Mouse (Mus musculus) forebrain, postnatal 0 days (tissue): Measurements from ENCODE around the gene Rlf. TPM values are rescaled to one million over a fixed set of nuclear protein-coding genes. Genes with fewer than 3 reads are reported as not detected.
"Not testable (repeated sequence)": the region's sequence is repeated elsewhere in the genome, so short reads cannot be mapped to it uniquely, and the experiment has no call there.

ENCODE experiments used
- ATAC-seq: fragments of 200-750 bp; cut with Nextera tagmentation; 2 replicates; pipeline ENCODE4 v1.8.0; 2017; ENCODE audit warnings: mild to moderate bottlenecking, moderate library complexity
- DNase-seq: peaks from one replicate; pipeline ENCODE4 v3.0.0-alpha.2; 2015
- H3K27ac ChIP-seq: fragments of 300-500 bp; sonication (generic); 2 replicates; pipeline ENCODE4 v1.5.1; 2014; ENCODE audit warnings: low read depth, mild to moderate bottlenecking, antibody characterized with exemption, low read length, moderate library complexity, mixed read lengths
- H3K27me3 ChIP-seq: fragments of 300-500 bp; sonication (generic); 2 replicates; pipeline ENCODE4 v1.6.1; 2014; ENCODE audit warnings: mild to moderate bottlenecking, low read length, mixed read lengths; ENCODE audit not compliant: insufficient read depth
- H3K36me3 ChIP-seq: fragments of 300-500 bp; sonication (generic); 2 replicates; pipeline ENCODE4 v1.6.1; 2014; ENCODE audit warnings: mild to moderate bottlenecking, moderate library complexity; ENCODE audit not compliant: insufficient read depth
- H3K4me1 ChIP-seq: fragments of 300-500 bp; sonication (generic); 2 replicates; pipeline ENCODE4 v1.6.1; 2014; ENCODE audit warnings: antibody characterized with exemption; ENCODE audit not compliant: insufficient read depth
- H3K4me2 ChIP-seq: fragments of 300-500 bp; sonication (generic); 2 replicates; pipeline ENCODE4 v1.6.1; 2014; ENCODE audit warnings: low read depth, mild to moderate bottlenecking, moderate library complexity
- H3K4me3 ChIP-seq: fragments of 300-500 bp; sonication (generic); 2 replicates; pipeline ENCODE4 v1.5.1; 2014; ENCODE audit warnings: low read depth, low read length, mixed read lengths
- H3K9ac ChIP-seq: fragments of 300-500 bp; sonication (generic); 2 replicates; pipeline ENCODE4 v1.6.1; 2014; ENCODE audit warnings: mild to moderate bottlenecking
- H3K9me3 ChIP-seq: fragments of 300-500 bp; sonication (generic); 2 replicates; pipeline ENCODE4 v1.6.1; 2016; ENCODE audit warnings: low read length
- CTCF ChIP-seq: sonication (generic); IDR thresholded peaks from 2 replicates; pipeline ENCODE4 v1.5.1; 2016; ENCODE audit warnings: antibody characterized with exemption, control low read depth, low read depth
- WGBS: fragments of 180-500 bp; shearing (Covaris S2); extraction: QIAGEN DNeasy Blood & Tissue Kit; methylation state at CpG from one replicate; pipeline ENCODE4 v1.1.7; 2014; 5-methylcytosine and 5-hydroxymethylcytosine counted together
- polyA plus RNA-seq: library from polyadenylated mRNA; unstranded; fragments of >200 nt; fragmentation: Nextera tagmentation; extraction: Ambion mirVana; gene quantifications from 2 replicates; pipeline ENCODE4 v1.2.1, GENCODE M21; 2015
- total RNA-seq: library from RNA; depleted of rRNA; stranded (reverse); fragments of >200 nt; gene quantifications from 2 replicates; pipeline ENCODE4 v1.2.3, GENCODE M21; 2014

The Rlf gene
- total and polyA plus RNA-seq, 2 experiments from 2014 or later = 17.4 to 42.9 TPM

DNA sequence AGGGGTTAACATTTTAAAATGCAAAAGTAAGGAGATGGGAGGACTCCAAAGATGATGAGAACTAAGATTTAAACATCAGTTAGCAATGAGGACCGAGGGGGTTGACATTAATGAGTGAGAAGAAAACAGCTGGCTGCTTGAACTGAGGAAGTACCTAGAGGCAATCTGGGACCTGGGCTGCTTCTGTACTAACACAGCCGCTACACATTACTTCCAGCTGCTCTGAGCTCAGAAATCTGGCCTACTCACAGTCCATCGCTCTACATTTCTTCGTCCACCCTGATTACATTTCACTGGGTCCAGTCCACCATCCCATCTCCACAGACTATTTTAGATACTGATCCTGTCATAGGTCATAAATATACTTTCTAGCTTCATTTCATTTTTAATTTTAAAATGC, 17.0 kb downstream of the Rlf start:
- no peak overlapping the region for H3K9ac ChIP-seq
- H3K4me1 ChIP-seq = no peaks in the 10 kb centered on the region
- TF ChIP-seq CTCF = no peak
- H3K9me3 ChIP-seq = no peaks in the 10 kb centered on the region
- ATAC-seq = no peak
- no peak overlapping the region for H3K27ac ChIP-seq
- H3K4me3 ChIP-seq = no peak overlapping the region
- DNase-seq = no peak
- 93% methylated on average over 4 of the region's 4 CpGs for WGBS
- H3K36me3 ChIP-seq = no peaks in the 10 kb centered on the region
- no peaks in the 10 kb centered on the region for H3K27me3 ChIP-seq
- H3K4me2 ChIP-seq = no peak overlapping the region

DNA sequence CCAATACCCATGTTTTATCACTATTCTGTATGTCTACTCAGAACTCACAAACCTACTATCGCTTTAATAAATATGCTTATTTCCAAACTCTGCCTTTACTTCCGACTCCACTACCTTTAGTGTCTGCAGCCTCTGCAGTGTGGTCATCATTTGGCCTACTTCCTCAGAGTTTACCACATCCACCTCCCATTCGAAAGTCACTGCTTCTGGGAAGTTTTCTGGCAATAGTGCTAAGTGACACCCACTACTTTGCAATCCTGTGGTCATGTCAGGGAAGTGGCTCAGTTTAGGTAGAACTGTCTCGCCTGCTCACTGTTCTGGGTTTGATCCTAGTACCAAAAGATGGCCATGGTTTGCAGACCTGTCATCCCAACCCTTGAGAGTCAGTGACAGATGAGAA, 17.9 kb downstream of the Rlf start:
- H3K36me3 ChIP-seq = no peaks in the 10 kb centered on the region
- DNase-seq (no peak), ATAC-seq (no peak)
- H3K27me3 ChIP-seq = no peaks in the 10 kb centered on the region
- H3K4me1 ChIP-seq = no peaks in the 10 kb centered on the region
- H3K4me3 ChIP-seq = no peak overlapping the region
- H3K4me2 ChIP-seq = no peak overlapping the region
- WGBS = 96% methylated on average over 4 of the region's 4 CpGs
- H3K9me3 ChIP-seq = no peaks in the 10 kb centered on the region
- no peak overlapping the region for H3K9ac ChIP-seq
- H3K27ac ChIP-seq = no peak overlapping the region
- TF ChIP-seq CTCF = no peak

DNA sequence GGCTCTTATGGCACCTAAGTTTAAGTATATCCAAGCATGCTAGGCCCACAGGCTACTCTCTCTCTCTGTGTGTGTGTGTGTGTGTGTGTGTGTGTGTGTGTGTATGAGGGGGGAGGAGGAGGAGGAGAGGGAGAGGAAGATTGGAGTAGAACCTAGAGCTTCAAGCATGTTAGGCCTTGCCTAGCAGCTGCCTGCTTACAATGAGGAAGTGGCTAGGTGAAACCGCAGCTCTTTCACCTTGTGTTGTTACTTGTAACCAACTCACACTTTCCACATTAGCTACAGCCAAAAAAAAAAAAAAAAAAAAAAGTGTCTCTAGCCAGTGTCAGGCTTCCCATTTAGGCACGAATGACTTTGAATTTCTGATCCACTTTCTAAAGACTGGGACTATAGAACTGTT, 18.7 kb downstream of the Rlf start:
- Histone ChIP-seq H3K27ac (no peak overlapping the region), H3K4me2 (no peak overlapping the region), H3K4me1 (no peaks in the 10 kb centered on the region), H3K27me3 (no peaks in the 10 kb centered on the region), H3K36me3 (no peaks in the 10 kb centered on the region), H3K4me3 (no peak overlapping the region), H3K9me3 (no peaks in the 10 kb centered on the region), H3K9ac (no peak overlapping the region)
- DNase-seq (no peak), ATAC-seq (no peak)
- TF ChIP-seq CTCF = no peak
- WGBS = 89% methylated on average over 2 of the region's 2 CpGs

DNA sequence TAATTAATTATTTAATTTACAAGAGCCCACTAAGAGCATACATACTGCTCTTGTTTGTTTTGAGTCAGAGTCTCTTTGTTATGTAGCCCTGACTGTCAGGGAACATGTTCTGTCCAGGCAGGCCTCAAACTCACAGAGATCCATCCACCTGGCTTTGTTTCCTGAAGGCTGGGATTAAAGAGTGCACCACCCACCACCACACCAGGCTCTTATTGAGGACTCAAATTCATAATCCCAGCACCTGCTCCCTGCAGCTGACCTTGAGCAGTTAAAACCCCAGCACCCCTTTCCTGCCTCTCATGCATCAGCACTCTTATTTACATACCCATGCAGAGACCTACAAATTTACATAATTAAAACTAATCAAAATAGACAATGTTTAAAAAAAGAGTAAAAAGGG, 20.1 kb downstream of the Rlf start:
- H3K4me2 ChIP-seq = no peak overlapping the region
- no peak overlapping the region for H3K27ac ChIP-seq
- no peak for TF ChIP-seq CTCF

DNA sequence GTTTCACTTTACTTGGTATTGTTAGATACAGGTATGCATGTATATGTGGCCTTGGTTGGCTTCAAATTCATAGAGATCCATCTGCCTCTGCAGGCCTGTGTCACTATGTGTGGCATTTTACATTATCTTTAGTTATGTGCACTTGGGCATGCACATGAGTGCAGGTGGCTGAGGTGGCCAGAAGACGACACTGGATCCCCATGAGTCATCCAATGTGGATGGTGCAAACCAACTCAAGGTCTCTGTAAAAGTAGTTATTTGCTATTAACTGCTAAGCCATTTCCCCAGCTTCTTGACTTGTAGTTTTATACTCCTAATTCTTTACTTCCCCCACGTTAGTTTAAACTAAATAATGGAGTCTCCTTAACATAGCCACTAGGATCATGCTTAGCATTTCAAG, 22.6 kb downstream of the Rlf start:
- DNase-seq = no peak
- WGBS = 96% methylated on average over 2 of the region's 2 CpGs
- Histone ChIP-seq H3K27me3 (no peaks in the 10 kb centered on the region), H3K36me3 (peaks cover 5% of the 10 kb centered on the region; the same call in 1 of the 2 replicates), H3K4me3 (no peak overlapping the region), H3K4me2 (no peak overlapping the region), H3K9ac (no peak overlapping the region), H3K4me1 (no peaks in the 10 kb centered on the region), H3K9me3 (no peaks in the 10 kb centered on the region), H3K27ac (no peak overlapping the region)
- TF ChIP-seq CTCF = no peak
- no peak for ATAC-seq

More for the DNA sequence above, 20.1 kb downstream of the Rlf start:
- Histone ChIP-seq H3K4me3 (no peak overlapping the region), H3K36me3 (no peaks in the 10 kb centered on the region), H3K9ac (no peak overlapping the region), H3K9me3 (no peaks in the 10 kb centered on the region), H3K4me1 (no peaks in the 10 kb centered on the region), H3K27me3 (no peaks in the 10 kb centered on the region)
- no peak for ATAC-seq
- DNase-seq = no peak

DNA sequence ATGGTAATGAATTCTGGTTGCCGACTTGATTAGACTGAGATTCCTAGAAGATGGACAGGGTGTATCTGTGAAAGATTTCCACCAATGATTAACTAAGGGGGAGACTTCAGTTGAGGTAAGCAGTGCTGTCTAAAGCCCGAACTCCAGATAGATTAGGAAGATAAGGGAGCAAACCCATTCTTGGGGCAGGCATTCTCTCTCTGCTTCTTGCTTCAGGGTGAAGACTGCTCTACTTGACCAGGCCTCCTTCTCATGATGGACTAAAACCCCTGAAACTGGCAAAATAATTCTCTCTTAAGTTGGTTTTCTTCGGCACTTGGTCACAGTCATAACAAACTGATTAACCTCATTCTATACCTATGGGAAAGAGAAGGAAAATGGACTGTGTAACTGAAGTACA, 25.5 kb downstream of the Rlf start:
- DNase-seq = no peak
- WGBS = 95% methylated on average over 3 of the region's 3 CpGs

DNA sequence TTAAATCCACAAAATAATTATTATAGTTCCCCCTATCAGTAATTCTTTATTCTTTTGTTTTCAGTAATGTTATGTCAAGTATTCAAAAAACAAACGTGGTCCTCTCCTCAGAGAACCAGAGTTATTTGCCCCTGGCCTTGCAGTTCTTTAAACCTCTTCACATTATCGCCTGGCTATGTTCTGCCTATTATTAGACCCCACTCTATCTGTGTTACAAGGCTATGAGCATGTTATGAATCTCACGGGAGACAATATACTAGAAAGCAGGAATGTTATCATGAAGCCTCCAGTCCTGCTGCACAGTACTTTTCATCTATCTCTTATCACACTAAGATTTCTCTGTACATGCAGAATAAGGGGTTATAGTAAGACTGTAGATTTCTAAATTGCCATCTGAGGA, 35.2 kb downstream of the Rlf start:
- H3K36me3 ChIP-seq = 0 out of 2 replicates have a peak, but pooled peaks cover 7% of the 10 kb centered on the region
- DNase-seq = no peak
- no peak overlapping the region for H3K27ac ChIP-seq
- WGBS = 96% methylated on average over 3 of the region's 3 CpGs
- H3K27me3 ChIP-seq = no peaks in the 10 kb centered on the region
- no peaks in the 10 kb centered on the region for H3K4me1 ChIP-seq
- H3K9ac ChIP-seq = no peak overlapping the region
- no peak for TF ChIP-seq CTCF
- H3K9me3 ChIP-seq = no peaks in the 10 kb centered on the region
- ATAC-seq = no peak
- H3K4me3 ChIP-seq = no peak overlapping the region
- H3K4me2 ChIP-seq = no peak overlapping the region

More for the DNA sequence above, 25.5 kb downstream of the Rlf start:
- TF ChIP-seq CTCF = no peak
- H3K27ac ChIP-seq = no peak overlapping the region
- no peaks in the 10 kb centered on the region for H3K4me1 ChIP-seq
- no peaks in the 10 kb centered on the region for H3K9me3 ChIP-seq
- no peak overlapping the region for H3K9ac ChIP-seq
- no peak overlapping the region for H3K4me2 ChIP-seq
- H3K27me3 ChIP-seq = no peaks in the 10 kb centered on the region
- H3K4me3 ChIP-seq = no peak overlapping the region
- H3K36me3 ChIP-seq = peaks cover 10% of the 10 kb centered on the region
- ATAC-seq = no peak

DNA sequence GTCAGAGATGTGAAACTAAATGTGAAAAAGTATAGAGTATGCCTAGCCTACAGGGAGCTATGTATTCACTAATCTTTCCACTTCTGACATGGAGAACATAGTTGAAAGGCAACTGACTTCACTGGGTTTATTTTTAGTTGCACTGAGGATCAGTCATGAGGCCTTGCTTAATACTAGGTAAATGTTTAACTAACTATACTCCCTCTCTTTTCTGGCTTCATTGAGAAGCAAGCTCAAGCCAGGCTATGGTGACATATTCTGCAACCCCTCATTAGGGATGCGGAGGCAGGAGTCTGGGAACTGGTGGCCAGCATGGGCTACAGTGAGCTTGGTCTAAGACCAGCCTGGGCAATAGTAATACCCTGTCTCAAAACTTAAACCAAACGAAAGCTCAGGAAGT, 47.2 kb downstream of the Rlf start:
- TF ChIP-seq CTCF = no peak
- Histone ChIP-seq H3K4me1 (no peaks in the 10 kb centered on the region), H3K4me2 (no peak overlapping the region), H3K27me3 (no peaks in the 10 kb centered on the region), H3K9me3 (no peaks in the 10 kb centered on the region), H3K4me3 (no peak overlapping the region), H3K9ac (no peak overlapping the region), H3K27ac (no peak overlapping the region), H3K36me3 (peaks cover 35% of the 10 kb centered on the region)
- 98% methylated on average over 2 of the region's 2 CpGs for WGBS
- ATAC-seq (no peak), DNase-seq (no peak)

DNA sequence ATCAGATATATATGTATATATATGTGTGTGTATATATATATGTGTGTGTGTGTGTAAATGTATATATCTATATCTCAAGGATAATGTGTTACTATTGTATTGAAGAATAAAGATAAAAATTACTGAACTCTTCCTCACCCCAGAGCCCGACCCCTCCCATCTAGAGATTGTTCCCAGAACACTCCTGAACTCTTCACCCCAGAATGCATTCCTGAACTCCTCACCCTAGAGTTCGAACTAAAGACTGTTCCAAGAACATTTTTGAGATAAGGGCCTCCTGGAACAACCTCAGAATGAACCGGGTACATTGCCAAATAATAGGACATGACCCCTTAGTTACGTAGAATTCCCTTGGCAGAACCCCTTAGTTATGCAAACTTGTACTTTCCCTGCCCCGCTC, 48.2 kb downstream of the Rlf start:
- H3K4me2 ChIP-seq, ATAC-seq, H3K4me3 ChIP-seq, H3K27me3 ChIP-seq, DNase-seq, H3K9ac ChIP-seq, H3K4me1 ChIP-seq, H3K9me3 ChIP-seq, H3K27ac ChIP-seq: not testable (repeated sequence)
- H3K36me3 ChIP-seq = peaks cover 35% of the 10 kb centered on the region
- 98% methylated on average over 3 of the region's 5 CpGs for WGBS
